Mouse (Mus musculus): ENCODE results near the gene Tbx10. TPM values are rescaled to one million over a fixed set of nuclear protein-coding genes. Genes with fewer than 3 reads are reported as not detected.

Gene Tbx10
- polyA plus RNA-seq, 1 experiment from 2014 or later, result 0.61 TPM

DNA sequence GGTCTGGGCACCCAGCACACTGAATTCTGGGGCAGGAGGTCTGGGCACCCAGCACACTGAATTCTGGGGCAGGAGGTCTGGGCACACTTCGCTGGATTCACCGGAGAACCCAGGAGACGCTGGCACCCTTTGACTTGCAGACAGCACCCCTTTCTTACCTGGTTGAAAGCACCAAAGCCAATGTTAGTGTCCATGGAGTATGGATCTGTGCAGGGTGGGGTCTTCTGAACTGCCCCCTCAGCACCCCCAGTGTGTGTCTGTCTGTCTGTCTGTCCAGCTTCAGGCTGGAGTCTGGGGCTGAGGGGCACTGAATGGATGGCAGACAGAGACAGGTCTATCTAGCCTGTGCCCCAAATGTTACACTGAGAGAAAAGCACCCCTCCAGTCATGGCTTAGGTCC, 990 bp upstream of the Tbx10 start:
- Histone ChIP-seq H3K27me3 (replicated peaks; ENCODE audit: control insufficient read depth, insufficient read depth, low read length) (no peaks in the 10 kb centered on the region), H3K9me3 (ENCODE audit: control insufficient read depth) (no peaks in the 10 kb centered on the region), H3K4me2 (replicated peaks; ENCODE audit: low read depth) (no peak overlapping the region), H3K36me3 (ENCODE audit: control insufficient read depth, insufficient read depth) (no peaks in the 10 kb centered on the region), H3K4me1 (replicated peaks; ENCODE audit: control insufficient read depth, insufficient read depth, low read length) (peaks cover 11% of the 10 kb centered on the region; the same call in 1 of the 2 replicates), H3K4me3 (ENCODE audit: low read depth, low read length) (no peak overlapping the region), H3K27ac (ENCODE audit: low read depth, low read length) (no peak overlapping the region), H3K9ac (ENCODE audit: low read depth, low read length) (no peak overlapping the region)
- WGBS, result 100% methylated on average over 3 of the region's 3 CpGs
- TF ChIP-seq CTCF (IDR thresholded peaks at IDR 0.05; ENCODE audit: low read depth), result no peak
- no peak for ATAC-seq

DNA sequence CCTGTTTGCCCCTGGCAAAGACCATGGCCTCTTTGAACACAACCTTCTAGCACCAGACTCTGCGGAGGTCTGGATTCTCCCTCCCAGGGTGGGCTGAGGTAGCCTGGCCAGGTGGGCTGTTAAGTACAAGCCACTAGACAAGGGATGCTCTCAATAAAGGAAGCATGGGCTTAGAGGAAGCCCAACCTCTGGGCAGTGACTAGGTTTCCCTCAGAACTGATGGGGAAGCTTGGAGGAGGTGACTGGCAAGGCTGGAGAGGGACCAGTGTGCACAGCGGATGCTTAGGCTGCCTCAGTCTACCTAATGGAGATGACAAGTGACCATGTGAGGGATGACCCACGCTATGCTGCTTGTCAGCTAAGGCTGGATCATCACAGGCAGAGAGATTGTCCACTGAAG, 586 bp upstream of the Tbx10 start:
- Histone ChIP-seq H3K27ac (ENCODE audit: low read depth, low read length) (no peak overlapping the region), H3K4me1 (replicated peaks; ENCODE audit: control insufficient read depth, insufficient read depth, low read length) (peaks cover 8% of the 10 kb centered on the region; the same call in 1 of the 2 replicates), H3K4me2 (replicated peaks; ENCODE audit: low read depth) (no peak overlapping the region), H3K9me3 (ENCODE audit: control insufficient read depth) (no peaks in the 10 kb centered on the region), H3K9ac (ENCODE audit: low read depth, low read length) (no peak overlapping the region), H3K36me3 (ENCODE audit: control insufficient read depth, insufficient read depth) (no peaks in the 10 kb centered on the region), H3K4me3 (ENCODE audit: low read depth, low read length) (no peak overlapping the region), H3K27me3 (replicated peaks; ENCODE audit: control insufficient read depth, insufficient read depth, low read length) (no peaks in the 10 kb centered on the region)
- ATAC-seq, result no peak
- no peak for TF ChIP-seq CTCF (IDR thresholded peaks at IDR 0.05; ENCODE audit: low read depth)
- WGBS, result 85% methylated on average over 3 of the region's 3 CpGs

- WGBS, result 61% methylated on average over 6 of the region's 6 CpGs
- no peak overlapping the region for H3K9ac ChIP-seq (ENCODE audit: low read depth, low read length)
- no peaks in the 10 kb centered on the region for H3K36me3 ChIP-seq (ENCODE audit: control insufficient read depth, insufficient read depth)
- H3K9me3 ChIP-seq (ENCODE audit: control insufficient read depth), result no peaks in the 10 kb centered on the region
- no peak overlapping the region for H3K4me2 ChIP-seq (replicated peaks; ENCODE audit: low read depth)
- peaks cover 11% of the 10 kb centered on the region; the same call in 1 of the 2 replicates for H3K4me1 ChIP-seq (replicated peaks; ENCODE audit: control insufficient read depth, insufficient read depth, low read length)
- no peak for TF ChIP-seq CTCF (IDR thresholded peaks at IDR 0.05; ENCODE audit: low read depth)
- ATAC-seq, result no peak
- no peak overlapping the region for H3K27ac ChIP-seq (ENCODE audit: low read depth, low read length)
- H3K4me3 ChIP-seq (ENCODE audit: low read depth, low read length), result no peak overlapping the region
- no peaks in the 10 kb centered on the region for H3K27me3 ChIP-seq (replicated peaks; ENCODE audit: control insufficient read depth, insufficient read depth, low read length)
Observed at GRCm38 (mm10) chr19:3994932-3995331, 2.4 kb downstream of the Tbx10 start.

DNA sequence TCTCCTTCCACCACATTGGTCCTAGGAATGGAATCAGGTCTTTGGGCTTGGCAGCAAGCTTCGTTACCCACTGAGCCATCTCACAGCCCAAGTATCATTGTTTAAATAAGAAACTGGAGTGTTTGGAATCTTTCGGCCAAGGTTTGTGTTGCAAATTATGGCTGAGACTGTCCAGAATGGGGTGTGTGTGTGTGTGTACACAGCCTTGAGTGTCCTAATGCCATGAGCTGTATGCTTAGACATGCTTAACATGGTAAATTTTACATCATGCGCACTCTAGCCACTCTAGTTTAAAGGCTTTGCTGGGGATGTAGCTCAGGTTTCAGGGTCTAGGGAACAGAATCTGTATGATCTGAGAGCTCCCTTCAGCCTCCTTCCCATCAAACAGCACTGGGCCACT, 3.0 kb downstream of the Tbx10 start:
- Histone ChIP-seq H3K9ac (ENCODE audit: low read depth, low read length) (no peak overlapping the region), H3K27me3 (replicated peaks; ENCODE audit: control insufficient read depth, insufficient read depth, low read length) (no peaks in the 10 kb centered on the region), H3K4me1 (replicated peaks; ENCODE audit: control insufficient read depth, insufficient read depth, low read length) (peaks cover 11% of the 10 kb centered on the region; the same call in 1 of the 2 replicates), H3K4me3 (ENCODE audit: low read depth, low read length) (no peak overlapping the region), H3K4me2 (replicated peaks; ENCODE audit: low read depth) (no peak overlapping the region), H3K27ac (ENCODE audit: low read depth, low read length) (no peak overlapping the region), H3K36me3 (ENCODE audit: control insufficient read depth, insufficient read depth) (no peaks in the 10 kb centered on the region), H3K9me3 (ENCODE audit: control insufficient read depth) (no peaks in the 10 kb centered on the region)
- ATAC-seq, result no peak
- 77% methylated on average over 3 of the region's 3 CpGs for WGBS
- no peak for TF ChIP-seq CTCF (IDR thresholded peaks at IDR 0.05; ENCODE audit: low read depth)

DNA sequence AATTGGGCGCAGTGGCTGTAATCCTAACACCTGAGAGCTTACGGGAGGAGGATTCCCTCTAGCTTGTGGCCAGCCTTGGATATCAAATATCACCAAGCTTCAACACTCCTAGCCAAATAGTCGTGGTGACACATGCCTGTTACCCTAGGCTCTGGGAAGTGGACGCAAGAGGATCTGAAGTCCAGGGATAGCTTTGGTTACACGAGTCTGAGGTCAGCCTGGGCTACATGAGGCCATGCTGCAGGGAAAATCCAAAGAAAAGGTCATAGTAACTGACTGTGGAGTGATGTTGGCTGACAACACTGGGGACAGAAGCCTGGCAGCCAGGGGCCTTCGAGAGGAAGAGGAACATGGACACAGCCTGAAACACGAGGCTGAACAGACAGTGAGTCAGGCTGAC, 3.6 kb downstream of the Tbx10 start:
- Histone ChIP-seq H3K9ac (ENCODE audit: low read depth, low read length) (no peak overlapping the region), H3K36me3 (ENCODE audit: control insufficient read depth, insufficient read depth) (no peaks in the 10 kb centered on the region), H3K27me3 (replicated peaks; ENCODE audit: control insufficient read depth, insufficient read depth, low read length) (no peaks in the 10 kb centered on the region), H3K4me1 (replicated peaks; ENCODE audit: control insufficient read depth, insufficient read depth, low read length) (peaks cover 11% of the 10 kb centered on the region; the same call in 1 of the 2 replicates), H3K4me3 (ENCODE audit: low read depth, low read length) (no peak overlapping the region), H3K4me2 (replicated peaks; ENCODE audit: low read depth) (no peak overlapping the region), H3K27ac (ENCODE audit: low read depth, low read length) (no peak overlapping the region), H3K9me3 (ENCODE audit: control insufficient read depth) (no peaks in the 10 kb centered on the region)
- no peak for ATAC-seq
- no peak for TF ChIP-seq CTCF (IDR thresholded peaks at IDR 0.05; ENCODE audit: low read depth)
- WGBS, result 71% methylated on average over 7 of the region's 7 CpGs

DNA sequence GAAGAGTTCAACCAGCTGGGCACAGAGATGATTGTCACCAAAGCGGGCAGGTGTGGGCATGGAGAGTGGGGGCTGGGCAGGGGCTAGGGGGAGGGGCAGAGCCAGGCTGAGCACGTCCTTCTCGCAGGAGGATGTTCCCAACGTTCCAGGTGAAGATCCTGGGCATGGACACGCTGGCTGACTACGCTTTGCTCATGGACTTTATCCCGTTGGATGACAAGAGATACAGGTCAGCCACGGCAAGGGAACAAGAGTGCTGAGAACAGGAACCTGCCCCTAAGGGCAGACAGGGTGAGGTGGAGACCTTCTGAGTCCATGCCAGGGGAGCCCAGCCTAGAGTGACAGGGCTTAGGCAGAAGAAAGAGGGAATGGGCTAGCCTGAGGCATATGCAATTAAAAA, 4.2 kb downstream of the Tbx10 start:
- H3K9me3 ChIP-seq (ENCODE audit: control insufficient read depth), result no peaks in the 10 kb centered on the region
- WGBS, result 48% methylated on average over 8 of the region's 8 CpGs
- peaks cover 15% of the 10 kb centered on the region; the same call in 1 of the 2 replicates for H3K4me1 ChIP-seq (replicated peaks; ENCODE audit: control insufficient read depth, insufficient read depth, low read length)
- no peaks in the 10 kb centered on the region for H3K27me3 ChIP-seq (replicated peaks; ENCODE audit: control insufficient read depth, insufficient read depth, low read length)
- ATAC-seq, result no peak
- H3K4me2 ChIP-seq (replicated peaks; ENCODE audit: low read depth), result no peak overlapping the region
- H3K4me3 ChIP-seq (ENCODE audit: low read depth, low read length), result no peak overlapping the region
- H3K36me3 ChIP-seq (ENCODE audit: control insufficient read depth, insufficient read depth), result no peaks in the 10 kb centered on the region
- H3K27ac ChIP-seq (ENCODE audit: low read depth, low read length), result no peak overlapping the region
- TF ChIP-seq CTCF (IDR thresholded peaks at IDR 0.05; ENCODE audit: low read depth), result no peak
- no peak overlapping the region for H3K9ac ChIP-seq (ENCODE audit: low read depth, low read length)

GRCm38 (mm10) chr19:3997231-3997630, 4.7 kb downstream of the Tbx10 start:
- no peak overlapping the region for H3K4me2 ChIP-seq (replicated peaks; ENCODE audit: low read depth)
- no peaks in the 10 kb centered on the region for H3K36me3 ChIP-seq (ENCODE audit: control insufficient read depth, insufficient read depth)
- TF ChIP-seq CTCF (IDR thresholded peaks at IDR 0.05; ENCODE audit: low read depth), result no peak
- no peaks in the 10 kb centered on the region for H3K27me3 ChIP-seq (replicated peaks; ENCODE audit: control insufficient read depth, insufficient read depth, low read length)
- no peaks in the 10 kb centered on the region for H3K9me3 ChIP-seq (ENCODE audit: control insufficient read depth)
- H3K27ac ChIP-seq (ENCODE audit: low read depth, low read length), result no peak overlapping the region
- H3K9ac ChIP-seq (ENCODE audit: low read depth, low read length), result no peak overlapping the region
- H3K4me1 ChIP-seq (replicated peaks; ENCODE audit: control insufficient read depth, insufficient read depth, low read length), result peaks cover 15% of the 10 kb centered on the region; the same call in 1 of the 2 replicates
- no peak overlapping the region for H3K4me3 ChIP-seq (ENCODE audit: low read depth, low read length)
- 45% methylated on average over 8 of the region's 8 CpGs for WGBS
- ATAC-seq, result no peak

Measured in intestine, postnatal 0 days (tissue).